15 mouse cellular contexts compared by ENCODE assay signal in the genomic region with DNA sequence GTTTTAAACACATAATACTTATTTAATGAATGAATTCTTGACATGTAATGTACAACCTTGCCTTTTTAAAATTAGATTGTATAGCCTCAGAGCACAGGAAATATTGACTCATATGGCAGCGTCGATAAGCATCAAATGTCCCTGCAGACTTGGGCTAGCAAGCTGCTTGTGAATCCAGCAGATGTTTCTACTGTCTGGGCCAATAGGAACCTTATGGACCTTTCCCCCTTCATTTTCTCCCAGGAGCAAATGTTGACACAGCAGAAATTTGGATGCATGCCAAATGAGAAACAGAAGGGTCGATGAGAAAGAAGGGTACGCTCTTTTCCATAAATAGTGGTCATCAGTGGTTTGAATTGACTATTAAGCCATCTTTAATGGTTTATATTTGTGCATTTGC.
A peak's percentile ranks its signal among the peaks of the same experiment; 100 is the strongest.
DNase-seq lines count a peak whose midpoint lies in the region; ATAC-seq lines count a peak whose summit lies in the region.
"Had no signal": no experiment of that assay in that cellular context is flagged by ENCODE, and none has a peak within 500 bp of the region (broad histone marks: within the 10 kb centered on the region; RNA-seq: fewer than 3 reads in every experiment).

No protein-coding gene starts in this region.

- H3K36me3 ChIP-seq in embryonic facial prominence, embryonic 11.5 days (replicated peaks; ENCODE audit: control insufficient read depth, insufficient read depth, low read depth, low read length): no peaks in the 10 kb centered on the region
- no peaks in the 10 kb centered on the region for H3K36me3 ChIP-seq in embryonic facial prominence, embryonic 10.5 days (replicated peaks)
- no peaks in the 10 kb centered on the region for H3K36me3 ChIP-seq in midbrain, embryonic 12.5 days
- H3K36me3 ChIP-seq in midbrain, embryonic 16.5 days (ENCODE audit: control insufficient read depth, insufficient read depth, low read length): no peaks in the 10 kb centered on the region
- no peaks in the 10 kb centered on the region for H3K36me3 ChIP-seq in hindbrain, embryonic 13.5 days
- H3K36me3 ChIP-seq: embryonic facial prominence, embryonic 13.5 days; G1E; lung, embryonic 15.5 days had no signal

- no peak overlapping the region for H3K27ac ChIP-seq in embryonic facial prominence, embryonic 11.5 days (replicated peaks; ENCODE audit: low read depth, low read length)
- H3K27ac ChIP-seq in embryonic facial prominence, embryonic 10.5 days (replicated peaks): no peak overlapping the region
- no peak overlapping the region for H3K27ac ChIP-seq in midbrain, embryonic 12.5 days (replicated peaks)
- no peak overlapping the region for H3K27ac ChIP-seq in midbrain, embryonic 16.5 days (ENCODE audit: low read length)
- no peak overlapping the region for H3K27ac ChIP-seq in hindbrain, embryonic 13.5 days
- H3K27ac ChIP-seq: embryonic facial prominence, embryonic 13.5 days; lung, embryonic 15.5 days had no signal

- H3K4me1 ChIP-seq in embryonic facial prominence, embryonic 11.5 days (ENCODE audit: control insufficient read depth, insufficient read depth, low read length): no peaks in the 10 kb centered on the region
- no peaks in the 10 kb centered on the region for H3K4me1 ChIP-seq in embryonic facial prominence, embryonic 10.5 days
- H3K4me1 ChIP-seq in midbrain, embryonic 12.5 days: no peaks in the 10 kb centered on the region
- H3K4me1 ChIP-seq in midbrain, embryonic 16.5 days (ENCODE audit: control insufficient read depth, insufficient read depth, low read length): no peaks in the 10 kb centered on the region
- peaks cover 3% of the 10 kb centered on the region; the same call in 1 of the 2 replicates for H3K4me1 ChIP-seq in hindbrain, embryonic 13.5 days (replicated peaks)
- H3K4me1 ChIP-seq: lung, embryonic 15.5 days; megakaryocyte, embryonic 14.5 days had no signal

- no peak overlapping the region for H3K4me3 ChIP-seq in embryonic facial prominence, embryonic 11.5 days (ENCODE audit: low read depth, low read length)
- no peak overlapping the region for H3K4me3 ChIP-seq in embryonic facial prominence, embryonic 10.5 days
- no peak overlapping the region for H3K4me3 ChIP-seq in midbrain, embryonic 12.5 days
- no peak overlapping the region for H3K4me3 ChIP-seq in midbrain, embryonic 16.5 days (ENCODE audit: low read depth, low read length)
- H3K4me3 ChIP-seq in hindbrain, embryonic 13.5 days: no peak overlapping the region
- H3K4me3 ChIP-seq: embryonic facial prominence, embryonic 13.5 days; lung, embryonic 15.5 days; megakaryocyte, embryonic 14.5 days had no signal

- ATAC-seq in embryonic facial prominence, embryonic 11.5 days (replicated peaks; ENCODE audit: insufficient number of reproducible peaks, low FRiP score, low TSS enrichment, low read depth): no peak
- peak; percentile 64 for ATAC-seq in midbrain, embryonic 12.5 days (ENCODE audit: low FRiP score, low read depth)
- ATAC-seq in midbrain, embryonic 16.5 days: no peak
- ATAC-seq in hindbrain, embryonic 13.5 days (ENCODE audit: low FRiP score): peak; percentile 63; the same call in 1 of the 2 replicates

- no peaks in the 10 kb centered on the region for H3K27me3 ChIP-seq in embryonic facial prominence, embryonic 11.5 days (ENCODE audit: control insufficient read depth, insufficient read depth, low read length)
- H3K27me3 ChIP-seq in embryonic facial prominence, embryonic 10.5 days (replicated peaks; ENCODE audit: low read depth, poor library complexity, severe bottlenecking): no peaks in the 10 kb centered on the region
- no peaks in the 10 kb centered on the region for H3K27me3 ChIP-seq in midbrain, embryonic 12.5 days
- H3K27me3 ChIP-seq in midbrain, embryonic 16.5 days (ENCODE audit: control insufficient read depth, insufficient read depth, low read depth, low read length): no peaks in the 10 kb centered on the region
- H3K27me3 ChIP-seq in hindbrain, embryonic 13.5 days: no peaks in the 10 kb centered on the region
- H3K27me3 ChIP-seq: embryonic facial prominence, embryonic 13.5 days; lung, embryonic 15.5 days; megakaryocyte, embryonic 14.5 days had no signal

- H3K4me2 ChIP-seq in embryonic facial prominence, embryonic 11.5 days (ENCODE audit: low read depth, low read length): no peak overlapping the region
- no peak overlapping the region for H3K4me2 ChIP-seq in midbrain, embryonic 12.5 days (replicated peaks)
- no peak overlapping the region for H3K4me2 ChIP-seq in midbrain, embryonic 16.5 days (ENCODE audit: low read length)
- H3K4me2 ChIP-seq in hindbrain, embryonic 13.5 days: no peak overlapping the region
- H3K4me2 ChIP-seq: embryonic facial prominence, embryonic 13.5 days; lung, embryonic 15.5 days had no signal

- H3K9ac ChIP-seq in embryonic facial prominence, embryonic 11.5 days (replicated peaks; ENCODE audit: low read length): no peak overlapping the region
- no peak overlapping the region for H3K9ac ChIP-seq in midbrain, embryonic 12.5 days (replicated peaks)
- no peak overlapping the region for H3K9ac ChIP-seq in midbrain, embryonic 16.5 days (ENCODE audit: low read depth, low read length)
- no peak overlapping the region for H3K9ac ChIP-seq in hindbrain, embryonic 13.5 days
- H3K9ac ChIP-seq: embryonic facial prominence, embryonic 13.5 days; lung, embryonic 15.5 days had no signal

- peak; percentile 64 for DNase-seq in embryonic facial prominence, embryonic 11.5 days (ENCODE audit: low spot score)
- no peak for DNase-seq in embryonic facial prominence, embryonic 10.5 days (ENCODE audit: low spot score)
- peak; percentile 48 for DNase-seq in retina, postnatal 1 day
- DNase-seq in right cerebral cortex, postnatal 10 days (ENCODE audit: low spot score in 2 of 2): no peak
- DNase-seq: adrenal gland, adult 8-10 months; gastrocnemius, postnatal 14 days; liver; right cerebral cortex, postnatal 25 days had no signal

- WGBS in embryonic facial prominence, embryonic 11.5 days: 46% methylated on average over 4 of the region's 4 CpGs
- 52% methylated on average over 4 of the region's 4 CpGs for WGBS in embryonic facial prominence, embryonic 10.5 days
- 61% methylated on average over 4 of the region's 4 CpGs for WGBS in midbrain, embryonic 12.5 days
- WGBS in midbrain, embryonic 16.5 days: 44% methylated on average over 4 of the region's 4 CpGs
- 28% methylated on average over 4 of the region's 4 CpGs for WGBS in hindbrain, embryonic 13.5 days

- H3K9me3 ChIP-seq in embryonic facial prominence, embryonic 11.5 days (replicated peaks; ENCODE audit: control insufficient read depth, low read length): no peaks in the 10 kb centered on the region
- H3K9me3 ChIP-seq in embryonic facial prominence, embryonic 10.5 days: no peaks in the 10 kb centered on the region
- H3K9me3 ChIP-seq in midbrain, embryonic 12.5 days: no peaks in the 10 kb centered on the region
- no peaks in the 10 kb centered on the region for H3K9me3 ChIP-seq in midbrain, embryonic 16.5 days (replicated peaks; ENCODE audit: control insufficient read depth, low read length, poor library complexity, severe bottlenecking)
- no peaks in the 10 kb centered on the region for H3K9me3 ChIP-seq in hindbrain, embryonic 13.5 days
- H3K9me3 ChIP-seq: embryonic facial prominence, embryonic 13.5 days; G1E; lung, embryonic 15.5 days; megakaryocyte, embryonic 14.5 days had no signal

Comparison
In these comparisons a context has a peak if more than half of its experiments do, and no peak if none do; other contexts are left out.
1. ATAC-seq: peak in midbrain, embryonic 12.5 days (single experiment) and hindbrain, embryonic 13.5 days (single experiment); none in embryonic facial prominence, embryonic 11.5 days (single experiment) and midbrain, embryonic 16.5 days (single experiment).
2. DNase-seq: peak in embryonic facial prominence, embryonic 11.5 days (single experiment) and retina, postnatal 1 day (single experiment); none in embryonic facial prominence, embryonic 10.5 days (single experiment) and right cerebral cortex, postnatal 10 days (0 of 2).